Mouse (Mus musculus) right cerebral cortex, postnatal 4 days (tissue): Measurements from ENCODE around the gene Abtb2.

Experiments used
- DNase-seq: peaks from one replicate; pipeline ENCODE4 v3.0.0-alpha.2; 2022

The Abtb2 gene

DNA sequence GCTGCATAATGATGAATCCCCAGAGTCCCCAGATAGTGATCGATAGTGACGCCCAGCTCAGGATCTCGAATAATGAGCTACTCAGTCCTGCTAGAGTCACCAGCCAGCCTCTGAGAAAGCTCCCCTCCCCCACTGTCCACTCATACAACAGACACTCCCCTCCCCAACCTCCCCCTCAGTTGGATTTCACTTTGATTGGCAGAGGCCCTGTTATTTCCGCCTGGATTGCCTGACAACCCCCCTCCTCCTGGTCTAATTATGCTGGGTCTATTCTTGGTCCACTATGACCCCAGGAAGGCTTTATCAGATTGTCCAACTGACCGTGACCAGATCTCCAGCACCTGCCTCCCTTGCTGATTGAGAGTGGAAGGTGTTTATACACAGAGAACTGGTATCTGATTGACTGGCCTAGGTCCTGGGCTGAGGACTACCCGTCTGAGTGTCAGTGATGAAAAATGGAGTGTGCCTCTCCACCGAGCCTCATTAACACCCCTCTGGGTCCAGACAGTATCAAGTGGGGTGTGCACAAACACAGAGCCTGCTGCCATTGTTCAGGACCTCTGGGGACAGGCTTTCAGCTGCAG lies 59.3 kb downstream of the Abtb2 start:
- no peak for DNase-seq

DNA sequence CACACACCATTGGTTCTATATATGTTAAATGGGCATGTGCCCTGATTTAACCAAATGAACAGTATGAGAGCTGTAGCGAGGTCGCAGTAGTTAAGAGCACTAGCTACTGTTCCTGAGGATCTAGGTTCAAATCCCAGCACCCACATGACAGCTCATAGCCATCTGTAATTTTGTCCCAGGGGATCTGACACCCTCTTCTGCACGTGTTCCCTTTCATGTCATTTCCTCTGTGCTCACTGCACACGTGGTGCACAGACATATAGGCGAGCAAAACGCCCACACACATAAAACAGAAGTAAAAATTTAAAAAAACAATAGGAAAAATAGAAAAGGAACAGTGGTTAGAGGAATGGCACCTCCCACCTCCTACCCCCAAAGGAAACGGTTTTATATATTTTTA lies 61.0 kb downstream of the Abtb2 start:
- DNase-seq = no peak

DNA sequence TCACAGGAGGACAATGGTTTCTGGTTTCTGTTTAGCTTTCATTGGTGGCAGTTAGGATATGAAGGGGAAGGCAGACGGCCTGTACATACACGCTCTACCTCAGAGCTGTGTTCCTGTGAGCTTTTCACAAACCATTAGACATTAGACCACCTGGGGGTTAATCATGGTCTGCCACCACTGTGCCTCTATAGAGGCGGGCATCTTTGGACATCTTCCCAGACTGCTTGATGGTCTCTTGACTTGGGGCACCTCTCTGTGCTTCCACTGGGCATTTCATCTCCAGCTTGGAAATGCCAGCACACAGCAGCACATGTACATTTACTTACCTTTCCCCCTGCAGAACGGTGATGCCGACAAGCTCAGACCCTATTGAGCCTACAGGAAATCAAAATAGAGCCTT lies 63.8 kb downstream of the Abtb2 start:
- no peak for DNase-seq

DNA sequence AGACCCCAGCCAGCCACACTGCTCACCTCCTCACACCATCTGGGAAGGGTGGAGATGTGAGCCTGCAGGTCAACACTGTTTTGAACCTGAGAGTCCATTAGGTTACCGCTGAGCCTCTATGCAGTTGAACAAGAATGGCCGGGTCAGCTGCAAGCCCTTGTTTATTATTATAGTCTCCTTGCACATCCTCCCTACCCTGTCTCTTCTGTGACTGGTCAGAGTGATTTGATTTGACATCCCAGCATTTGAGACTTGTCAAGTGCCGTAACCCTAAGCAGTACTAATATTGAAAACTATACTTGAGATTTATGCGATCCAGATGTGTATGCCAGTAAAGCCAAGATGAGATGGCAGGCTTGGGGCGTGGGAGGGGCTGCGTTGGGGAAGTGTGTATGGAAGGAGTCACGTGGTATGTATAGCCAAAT lies 65.2 kb downstream of the Abtb2 start:
- no peak for DNase-seq

DNA sequence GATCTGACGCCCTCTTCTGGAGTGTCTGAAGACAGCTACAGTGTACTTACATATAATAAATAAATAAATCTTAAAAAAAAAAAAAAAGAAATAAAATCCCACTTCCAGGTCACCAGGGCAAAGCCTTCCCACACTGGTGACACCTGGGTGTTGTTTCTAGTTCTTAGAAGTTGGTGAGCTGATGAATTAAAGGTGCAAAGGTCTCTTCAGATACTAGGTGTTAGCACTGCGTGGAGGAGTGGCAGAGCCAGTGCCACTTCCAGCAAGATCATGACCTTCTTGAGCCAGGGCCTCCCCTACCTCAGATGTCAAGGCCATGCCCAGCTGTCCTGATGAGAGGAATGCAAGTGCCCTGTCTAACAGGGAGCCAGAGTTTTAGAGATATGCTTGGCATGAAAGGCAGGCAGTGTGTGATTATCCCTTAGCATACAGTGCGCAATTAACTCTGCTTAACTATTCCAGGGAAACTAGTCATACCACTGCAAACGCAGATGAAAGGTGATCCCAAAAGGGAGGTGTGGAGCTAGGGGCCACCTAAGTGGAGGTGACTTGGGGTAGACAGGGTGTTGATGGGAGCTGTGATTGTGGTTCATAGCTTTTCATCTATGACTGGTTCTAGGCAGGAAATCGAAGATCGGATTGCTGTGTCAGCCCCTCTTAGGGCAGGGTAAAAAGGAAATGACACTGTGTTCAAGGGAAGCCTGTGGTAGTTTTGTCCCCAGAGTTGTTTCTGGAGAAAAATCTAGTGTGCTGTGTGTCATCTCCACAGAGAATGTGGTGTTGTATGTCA lies 66.2 kb downstream of the Abtb2 start:
- no peak for DNase-seq

DNA sequence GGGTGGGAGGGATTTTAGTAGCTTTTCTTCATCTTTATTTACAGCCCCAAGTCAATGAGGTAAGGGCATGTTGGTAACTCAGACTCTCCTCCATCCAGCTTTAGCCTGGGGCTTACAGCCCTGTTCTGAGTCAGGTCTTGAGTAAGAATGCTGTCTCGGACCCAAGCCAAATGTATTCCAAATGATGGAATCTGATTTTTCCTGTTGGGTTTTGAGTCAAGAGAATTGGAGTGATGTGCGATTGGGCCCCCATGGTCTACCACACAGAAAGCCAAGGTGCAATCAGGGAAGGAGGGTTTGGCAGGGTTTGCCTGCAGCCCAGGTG lies 66.8 kb downstream of the Abtb2 start:
- DNase-seq = no peak

DNA sequence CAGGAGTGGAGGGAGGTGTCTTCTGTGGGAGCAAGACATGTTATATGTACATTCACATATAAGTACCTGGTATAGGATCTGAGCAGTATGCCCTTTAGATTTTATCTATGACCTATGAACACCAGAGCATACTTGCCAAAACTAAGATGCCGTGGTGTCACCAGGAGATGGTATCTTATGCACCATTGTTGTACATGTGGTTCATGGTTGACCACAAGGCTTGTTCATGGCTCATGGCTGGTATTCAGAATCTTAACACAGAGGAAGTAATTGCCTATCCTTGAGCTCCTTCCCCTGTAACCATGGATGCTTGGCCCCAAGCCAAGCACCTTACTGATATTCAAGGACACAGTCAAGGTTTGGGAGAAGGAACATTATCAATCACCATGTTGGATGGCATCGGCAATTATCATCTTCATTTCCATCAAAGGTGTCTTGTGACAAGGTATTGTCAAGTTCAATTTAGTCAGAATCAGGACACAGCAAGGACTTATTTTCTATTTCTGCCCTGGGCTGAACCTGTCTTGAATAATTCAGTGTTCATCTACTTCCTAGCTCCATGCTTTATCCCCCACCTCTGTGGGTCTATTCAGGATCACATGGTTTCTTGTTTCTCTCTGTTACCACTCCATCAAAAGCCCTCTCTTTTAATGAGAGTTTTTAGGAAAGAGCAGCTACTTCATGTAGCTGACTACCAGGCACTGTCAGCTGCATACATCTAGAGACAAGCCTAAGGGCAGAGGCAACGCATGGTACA lies 69.8 kb downstream of the Abtb2 start:
- DNase-seq = no peak

DNA sequence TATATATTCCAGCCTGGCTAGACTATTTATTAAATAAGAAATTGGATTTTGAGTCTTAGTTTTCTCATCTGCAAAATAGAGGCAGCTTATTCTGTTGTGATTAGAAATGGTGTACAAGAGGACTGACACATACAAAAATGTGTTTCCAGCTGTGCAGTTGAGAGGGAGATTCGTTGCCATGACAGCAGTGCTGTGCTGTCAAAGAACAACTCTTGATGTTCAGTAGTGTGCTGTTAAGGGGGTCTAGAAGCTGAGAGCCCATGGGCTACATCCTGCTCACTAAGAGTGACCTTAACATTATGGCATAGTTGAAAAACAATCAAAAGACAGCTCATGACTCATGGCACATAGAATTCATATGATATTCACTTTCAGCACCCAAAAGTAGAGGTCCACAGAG lies 71.3 kb downstream of the Abtb2 start:
- no peak for DNase-seq

DNA sequence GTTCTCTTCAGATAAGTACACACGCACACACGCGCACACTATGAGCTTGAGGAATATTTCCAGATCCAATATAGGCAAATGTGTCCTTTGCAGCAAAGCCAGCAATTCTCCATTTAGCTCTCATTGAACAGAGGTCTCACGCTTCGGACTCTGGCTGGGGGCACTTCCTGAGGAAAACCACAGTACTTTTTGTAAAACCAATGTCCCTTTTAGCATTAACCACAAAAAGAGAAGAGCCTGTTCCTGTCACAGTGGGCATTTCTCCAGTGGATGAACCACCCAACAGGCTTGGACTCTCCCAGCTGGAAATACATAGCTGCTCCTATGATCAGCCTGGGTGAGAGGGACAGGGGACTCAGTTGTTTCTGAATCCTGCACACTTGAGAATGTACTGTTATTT lies 71.8 kb downstream of the Abtb2 start:
- no peak for DNase-seq

DNA sequence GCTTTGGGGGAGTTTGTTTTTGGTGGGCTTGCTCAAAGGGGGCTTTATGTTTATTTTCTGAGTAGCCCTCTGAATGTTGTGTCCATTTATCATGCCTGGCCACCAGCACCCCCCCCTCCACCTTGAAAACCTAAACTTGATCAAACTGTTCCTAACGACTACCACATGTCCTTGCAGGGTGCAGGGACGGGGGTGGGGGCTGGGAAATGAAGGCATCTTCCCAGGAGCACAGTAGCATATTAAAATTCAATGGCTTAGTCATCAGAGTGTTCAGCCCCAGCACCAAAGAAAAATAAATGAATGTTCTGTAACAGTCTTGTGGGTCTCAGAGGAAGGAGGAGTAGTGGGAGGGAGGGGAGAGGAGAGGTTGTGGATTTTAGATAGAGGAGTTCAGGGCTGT lies 73.6 kb downstream of the Abtb2 start:
- DNase-seq = no peak

DNA sequence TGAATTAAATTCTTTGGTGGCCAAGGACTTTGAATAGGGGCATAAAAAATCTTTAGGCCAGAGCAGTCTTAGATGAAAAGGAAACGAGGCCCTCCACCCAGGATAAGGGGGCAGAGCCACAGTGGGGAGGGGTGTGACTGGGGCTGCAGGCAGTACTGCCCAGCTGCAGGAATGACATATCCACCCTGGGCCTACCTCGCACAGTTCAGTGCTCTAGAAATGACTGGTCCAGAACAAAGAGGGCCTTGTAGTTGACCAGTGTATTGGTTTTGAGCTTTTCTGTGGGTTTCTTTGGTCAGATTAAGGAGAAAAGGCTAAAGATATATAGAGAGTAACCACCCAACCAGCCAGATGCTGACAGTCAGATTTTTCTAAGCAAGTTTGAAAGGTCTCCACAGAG lies 74.8 kb downstream of the Abtb2 start:
- no peak for DNase-seq

DNA sequence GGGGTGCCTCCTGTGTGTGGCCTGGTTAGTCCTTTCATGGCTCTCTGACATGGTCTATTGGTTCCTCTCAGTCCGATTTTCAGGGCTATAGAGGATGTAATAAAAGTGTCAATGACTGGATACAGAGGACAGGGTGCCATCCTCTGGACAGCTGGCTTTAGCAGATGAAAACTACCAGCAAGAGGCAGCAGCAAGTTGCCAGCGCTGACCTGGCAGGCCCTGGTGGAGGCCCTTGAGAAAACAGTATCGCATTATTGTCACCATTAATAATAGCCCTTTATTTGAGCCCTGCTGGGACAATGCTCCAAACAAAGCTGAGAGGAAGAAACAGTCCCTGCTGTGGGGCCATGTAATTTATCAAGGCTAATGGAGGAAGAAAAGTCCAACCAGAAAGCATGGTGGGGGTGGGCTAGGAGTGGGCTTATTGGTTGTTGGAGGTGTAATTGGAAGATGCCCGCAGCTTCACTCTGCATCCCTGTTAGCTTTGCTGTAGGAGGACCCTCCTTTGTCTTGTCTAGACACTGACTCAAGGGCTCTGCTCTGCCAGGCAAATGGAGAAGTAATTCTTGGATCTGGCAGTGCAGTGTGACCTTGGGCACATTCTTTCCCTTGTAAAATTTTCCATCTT lies 77.6 kb downstream of the Abtb2 start:
- DNase-seq = no peak

DNA sequence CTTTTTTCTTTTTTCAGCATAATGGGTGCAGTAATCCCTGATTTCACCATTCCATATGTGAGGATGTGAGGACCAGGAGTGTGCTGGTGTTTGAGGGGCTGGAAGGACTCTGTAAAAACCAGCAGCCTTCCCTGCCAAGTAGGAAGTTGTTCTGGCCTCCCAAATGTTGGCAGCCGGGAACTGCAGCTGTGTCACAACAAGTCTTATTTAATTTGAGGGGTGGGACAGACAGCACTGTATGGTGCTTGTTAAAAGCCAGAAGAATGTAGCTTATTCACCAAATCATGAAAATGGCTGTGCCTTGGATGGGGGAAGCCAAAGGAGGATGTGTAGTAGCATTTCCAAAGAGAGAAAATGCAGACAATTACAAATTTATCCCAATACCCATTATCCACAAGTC lies 78.3 kb downstream of the Abtb2 start:
- DNase-seq = no peak

DNA sequence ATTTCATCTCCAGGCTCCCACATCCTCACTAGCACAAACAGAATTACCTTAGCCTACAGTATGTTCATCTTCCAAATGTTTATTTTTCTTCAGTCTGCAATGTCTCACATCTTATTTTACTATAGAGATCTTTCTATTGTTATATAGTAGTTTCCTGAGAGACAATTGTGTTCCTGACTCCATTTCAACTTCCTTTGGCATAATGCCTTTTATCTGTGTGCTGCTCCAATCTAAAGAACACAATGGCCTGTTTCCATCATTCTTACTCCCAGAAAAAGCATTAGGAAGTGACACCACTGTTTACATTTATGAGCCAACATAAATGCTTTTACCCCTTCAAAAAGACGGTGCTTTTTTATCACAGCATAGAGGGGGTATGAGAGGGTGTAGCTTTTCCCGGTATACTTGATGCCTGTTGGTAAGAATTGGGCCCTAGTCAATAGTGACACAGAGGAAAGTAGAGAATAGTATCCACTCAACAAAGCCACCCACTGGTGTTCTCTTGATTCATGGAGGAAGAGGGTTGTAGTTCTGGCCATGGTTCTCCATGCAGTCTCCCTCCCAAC lies 84.3 kb downstream of the Abtb2 start:
- no peak for DNase-seq

DNA sequence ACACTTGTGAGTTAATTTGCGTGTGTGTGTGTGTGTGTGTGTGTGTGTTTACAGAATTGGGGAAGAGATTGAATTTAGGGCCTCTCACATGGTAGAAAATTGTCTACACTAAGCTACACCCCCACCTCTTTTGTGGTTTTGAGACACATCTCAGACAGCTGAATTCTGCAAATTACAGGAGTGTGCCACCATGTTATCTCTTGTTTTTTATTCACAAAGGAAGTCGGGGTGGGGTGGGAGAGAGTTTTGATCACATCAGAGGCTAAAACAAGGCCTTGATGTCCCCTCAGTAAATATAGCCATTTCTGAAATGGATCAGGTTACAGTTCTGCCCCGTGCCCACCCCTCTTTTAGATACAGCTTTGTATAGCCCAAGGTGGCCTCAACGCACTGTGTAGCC lies 86.0 kb downstream of the Abtb2 start:
- no peak for DNase-seq

DNA sequence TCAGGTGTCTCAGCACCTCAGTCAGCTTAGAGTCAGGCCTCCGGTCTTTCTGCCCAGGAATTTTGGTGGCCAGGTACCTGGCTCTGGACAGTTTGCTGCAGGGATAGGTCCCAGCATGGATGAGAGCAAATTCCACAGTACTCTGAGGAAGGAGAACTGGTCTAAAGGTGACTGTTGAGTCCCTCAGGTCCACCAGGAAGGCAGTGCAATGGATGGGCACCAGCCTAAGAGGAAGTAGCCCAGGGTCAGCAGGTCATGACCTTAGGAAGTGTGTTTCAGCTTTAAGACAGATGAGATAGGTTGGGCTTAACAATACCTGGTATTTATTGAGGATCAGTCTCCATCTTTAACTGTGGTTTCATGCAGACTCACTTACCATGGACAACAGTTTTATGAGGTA lies 88.9 kb downstream of the Abtb2 start:
- DNase-seq = no peak

DNA sequence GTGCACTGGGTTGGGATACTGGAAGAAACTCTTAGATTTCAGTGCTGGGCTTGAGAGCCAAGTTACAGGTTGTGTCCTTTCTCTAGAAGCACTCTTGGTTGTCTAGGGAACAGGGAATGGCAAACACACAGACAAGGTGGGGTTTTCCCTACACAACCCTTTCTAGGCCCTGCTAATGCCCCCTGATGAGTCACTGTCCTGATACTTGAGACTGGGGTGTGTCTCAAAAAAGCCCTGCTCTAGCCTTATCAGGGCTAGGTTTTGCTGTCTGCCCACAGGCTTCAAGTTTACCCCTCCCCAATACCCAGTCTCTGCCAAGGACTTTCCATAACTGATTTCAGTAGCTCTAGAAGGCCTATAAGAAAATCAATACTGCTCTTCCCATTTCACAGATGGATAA lies 89.9 kb downstream of the Abtb2 start:
- no peak for DNase-seq

DNA sequence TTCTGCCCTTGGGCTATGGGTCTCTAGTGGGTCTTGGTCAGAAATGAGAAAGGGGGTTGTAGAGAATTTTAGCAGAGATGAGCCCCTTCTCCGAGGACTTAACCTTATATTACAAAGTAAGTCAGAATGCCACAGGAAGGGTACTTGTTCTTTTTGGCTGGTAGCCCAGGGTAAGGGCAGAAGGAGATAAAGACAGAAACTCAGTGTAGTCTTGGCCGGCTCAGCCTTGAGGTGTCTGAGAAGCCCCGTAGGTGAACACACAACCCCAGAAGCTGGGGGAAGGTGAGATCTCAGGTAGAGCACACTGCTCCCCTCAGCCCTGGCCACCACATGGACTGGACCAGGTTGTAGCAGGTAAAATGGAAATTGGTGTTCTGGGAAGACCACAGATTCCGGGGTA lies 93.1 kb downstream of the Abtb2 start:
- DNase-seq = no peak

DNA sequence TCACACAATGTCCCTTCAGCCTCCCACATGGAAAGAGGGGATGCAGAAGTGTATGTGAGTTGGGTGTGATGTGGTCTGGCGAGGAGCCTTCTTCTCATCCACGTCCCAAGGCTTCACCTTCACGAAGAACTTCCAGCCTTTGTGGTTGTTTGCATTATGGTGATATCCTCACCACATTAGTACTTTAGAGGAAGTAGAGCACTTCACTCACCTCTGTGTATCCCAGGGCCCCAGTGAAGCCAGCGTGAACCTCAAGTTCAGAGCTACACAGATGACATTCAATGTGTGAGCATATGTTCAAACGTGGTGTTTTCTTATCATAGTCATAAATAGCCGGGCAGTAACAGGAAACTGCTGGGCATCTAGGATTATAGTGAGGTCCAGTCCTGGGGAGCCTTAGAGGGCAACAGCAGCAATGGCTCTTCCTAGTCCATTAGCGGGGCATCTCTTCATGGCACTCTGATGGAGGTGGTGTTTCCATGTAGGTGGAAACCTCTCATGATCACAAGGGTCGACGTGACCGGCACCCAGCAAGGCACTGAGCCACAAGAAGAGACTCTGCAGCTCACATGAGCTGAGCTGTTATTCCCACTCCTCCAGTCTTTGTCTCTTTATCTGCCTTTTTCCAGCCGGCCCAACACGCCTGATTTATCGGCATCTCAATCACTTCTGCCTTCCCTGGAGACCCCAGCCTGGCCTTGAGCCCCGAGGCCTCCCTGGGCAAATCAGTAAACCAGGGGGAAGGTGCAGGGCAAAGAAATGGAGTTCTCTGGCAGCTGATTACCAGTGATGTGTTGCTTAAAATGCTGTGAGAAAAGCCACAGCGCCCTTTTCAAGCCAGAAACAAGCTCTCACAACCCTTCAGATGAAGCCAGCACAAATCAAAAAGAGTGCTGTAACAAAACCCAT lies 93.8 kb downstream of the Abtb2 start:
- no peak for DNase-seq

DNA sequence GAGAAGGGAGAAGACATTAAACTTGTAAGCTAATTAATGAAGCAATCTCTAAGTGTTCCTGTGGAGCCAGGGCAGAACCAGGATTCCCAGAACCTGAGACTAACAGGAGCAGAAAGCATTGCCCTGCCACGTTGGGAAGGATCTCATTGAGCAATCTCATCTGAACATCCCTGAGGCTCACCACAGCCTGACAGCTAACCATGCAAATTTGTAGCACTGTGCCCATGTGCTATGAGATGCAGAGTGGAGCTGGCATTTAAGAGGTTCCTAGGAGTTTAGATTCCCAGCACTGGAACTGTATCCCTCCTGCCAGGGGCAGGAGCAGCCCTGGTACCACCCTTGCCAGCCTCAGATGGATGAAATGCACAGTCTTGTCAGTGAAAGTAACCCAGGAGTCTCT lies 95.6 kb downstream of the Abtb2 start:
- no peak for DNase-seq

DNA sequence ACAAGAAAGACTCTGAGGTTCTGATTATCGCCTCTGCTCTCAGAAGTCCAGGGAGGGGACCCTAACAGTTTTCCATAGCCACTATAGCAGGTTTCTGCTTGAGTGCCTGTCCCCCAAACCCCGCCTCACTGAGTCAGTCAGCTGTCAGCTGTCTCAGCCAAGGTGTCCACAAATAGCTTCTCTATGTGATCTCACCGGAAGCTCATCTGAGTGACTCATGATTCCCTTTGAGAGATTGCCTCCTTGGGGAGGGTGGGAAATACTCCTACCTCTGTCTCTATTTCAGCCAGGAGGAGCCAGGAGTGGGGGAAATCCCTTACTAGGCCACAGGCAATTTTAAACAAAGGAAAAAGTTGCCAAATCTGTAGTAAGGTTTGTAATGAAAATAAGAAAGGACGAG lies 96.0 kb downstream of the Abtb2 start:
- no peak for DNase-seq

DNA sequence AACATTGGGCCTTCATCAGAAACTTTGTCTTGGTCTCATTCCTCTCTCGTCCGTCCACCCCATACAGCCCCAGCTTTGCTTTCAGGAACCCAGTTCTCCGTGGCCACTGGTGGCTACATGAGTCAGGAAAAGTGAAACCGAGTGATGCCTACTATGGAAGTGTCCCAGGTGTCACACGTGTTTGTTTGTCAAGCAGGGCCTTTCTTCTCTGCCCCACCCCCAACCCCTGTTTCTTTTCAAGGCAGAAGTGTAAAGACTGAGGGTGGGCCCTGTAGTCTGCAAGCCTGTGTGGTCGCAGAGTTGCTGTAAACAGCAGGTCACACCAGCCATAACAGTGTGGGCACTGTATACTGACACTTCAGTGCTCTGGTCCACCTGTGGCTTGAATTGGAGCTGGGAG lies 98.2 kb downstream of the Abtb2 start:
- DNase-seq = no peak
